Mouse (Mus musculus) ES-Bruce4 (cell line): ENCODE data around the gene Calml3. TPM values are rescaled to one million over a fixed set of nuclear protein-coding genes. Genes with fewer than 3 reads are reported as not detected.

Experiments used
- H3K27ac ChIP-seq: 2 replicates; pipeline ENCODE4 v1.5.1; 2012; ENCODE audit warnings: low read length, inconsistent platforms; ENCODE audit not compliant: insufficient read depth
- H3K27me3 ChIP-seq: 2 replicates; pipeline ENCODE4 v1.6.1; 2012; ENCODE audit warnings: mild to moderate bottlenecking, low read length, inconsistent platforms; ENCODE audit not compliant: control insufficient read depth, poor library complexity, insufficient read depth, severe bottlenecking
- H3K36me3 ChIP-seq: 2 replicates; pipeline ENCODE4 v1.6.1; 2012; ENCODE audit warnings: inconsistent platforms, mild to moderate bottlenecking, low read length, moderate library complexity; ENCODE audit not compliant: control insufficient read depth, poor library complexity, insufficient read depth, severe bottlenecking
- H3K4me1 ChIP-seq: one replicate; pipeline ENCODE4 v1.8.1; 2011; ENCODE audit warnings: low read length; ENCODE audit not compliant: control insufficient read depth, insufficient read depth
- H3K4me3 ChIP-seq: 2 replicates; pipeline ENCODE4 v1.5.1; 2011; ENCODE audit warnings: low read depth, mild to moderate bottlenecking, low read length
- H3K9ac ChIP-seq: 2 replicates; pipeline ENCODE4 v1.6.1; 2012; ENCODE audit warnings: low read depth, mild to moderate bottlenecking, inconsistent platforms; ENCODE audit not compliant: poor library complexity, severe bottlenecking
- H3K9me3 ChIP-seq: replicated peaks from 2 replicates; pipeline ENCODE4 v1.6.1; 2012; ENCODE audit warnings: mild to moderate bottlenecking, low read length, inconsistent platforms; ENCODE audit not compliant: control insufficient read depth, poor library complexity, insufficient read depth, severe bottlenecking
- CTCF ChIP-seq: IDR thresholded peaks from one replicate; pipeline ENCODE4 v1.8.1; 2011; ENCODE audit warnings: low read depth, low read length
- EP300 ChIP-seq: IDR thresholded peaks from 2 replicates; pipeline ENCODE4 v1.6.1; 2011; ENCODE audit warnings: low read depth, low read length; ENCODE audit not compliant: insufficient read depth
- POLR2A ChIP-seq: IDR thresholded peaks from one replicate; pipeline ENCODE4 v1.8.1; 2011; ENCODE audit warnings: low read length; ENCODE audit not compliant: insufficient read depth
- polyA plus RNA-seq: library from polyadenylated mRNA; stranded (reverse); fragments of >200 nt; gene quantifications from 2 replicates; pipeline ENCODE4 v1.2.4, GENCODE M21; 2011; ENCODE audit warnings: low read depth; ENCODE audit not compliant: missing spikeins, insufficient read depth, insufficient read length

Calml3 gene
- polyA plus RNA-seq, 1 experiment, result not detected

GRCm38 (mm10) chr13:3788588-3788987 is 15.5 kb downstream of the Calml3 start:
- no peaks in the 10 kb centered on the region for H3K4me1 ChIP-seq
- H3K9ac ChIP-seq, result no peak overlapping the region
- H3K4me3 ChIP-seq, result no peak overlapping the region
- H3K27ac ChIP-seq, result no peak overlapping the region
- no peak for TF ChIP-seq POLR2A
- H3K27me3 ChIP-seq, result no peaks in the 10 kb centered on the region
- no peaks in the 10 kb centered on the region for H3K36me3 ChIP-seq
- no peaks in the 10 kb centered on the region for H3K9me3 ChIP-seq

- no peaks in the 10 kb centered on the region for H3K27me3 ChIP-seq
- no peak for TF ChIP-seq POLR2A
- no peak for TF ChIP-seq CTCF
- no peak for TF ChIP-seq EP300
- H3K36me3 ChIP-seq, result no peaks in the 10 kb centered on the region
- H3K9me3 ChIP-seq, result no peaks in the 10 kb centered on the region
- no peak overlapping the region for H3K27ac ChIP-seq
- H3K4me3 ChIP-seq, result no peak overlapping the region
- no peaks in the 10 kb centered on the region for H3K4me1 ChIP-seq
- H3K9ac ChIP-seq, result no peak overlapping the region
These were observed 16.5 kb downstream of the Calml3 start for GRCm38 (mm10) chr13:3787644-3788043.

DNA sequence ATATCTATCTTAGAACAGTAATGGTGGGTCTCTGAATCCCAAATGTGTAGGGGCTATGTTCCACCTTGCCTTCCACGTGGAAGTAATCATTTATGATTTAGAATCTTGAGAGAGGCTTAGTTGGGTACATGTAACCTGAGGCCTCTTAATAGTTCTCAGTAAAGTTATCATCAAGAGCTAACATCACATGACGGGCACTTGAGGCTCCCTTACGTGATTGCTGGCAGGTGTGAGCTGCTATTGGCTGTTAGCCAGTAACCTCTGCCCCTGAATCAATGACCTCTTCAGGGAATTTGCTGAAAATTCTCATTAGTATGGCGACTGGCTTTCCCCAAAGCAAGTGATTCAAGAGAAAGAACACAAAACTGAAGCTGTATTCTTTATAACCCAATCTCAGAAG is 17.0 kb downstream of the Calml3 start:
- Histone ChIP-seq H3K27me3 (no peaks in the 10 kb centered on the region), H3K36me3 (no peaks in the 10 kb centered on the region), H3K4me1 (no peaks in the 10 kb centered on the region), H3K9ac (no peak overlapping the region), H3K27ac (no peak overlapping the region), H3K4me3 (no peak overlapping the region), H3K9me3 (no peaks in the 10 kb centered on the region)
- TF ChIP-seq CTCF (no peak), EP300 (no peak), POLR2A (no peak)

- no peak overlapping the region for H3K4me3 ChIP-seq
- H3K36me3 ChIP-seq, result no peaks in the 10 kb centered on the region
- H3K9me3 ChIP-seq, result no peaks in the 10 kb centered on the region
- H3K9ac ChIP-seq, result no peak overlapping the region
- TF ChIP-seq EP300 (no peak), CTCF (no peak), POLR2A (no peak)
- H3K27me3 ChIP-seq, result no peaks in the 10 kb centered on the region
- H3K27ac ChIP-seq, result no peak overlapping the region
- no peaks in the 10 kb centered on the region for H3K4me1 ChIP-seq
These were observed 20.5 kb downstream of the Calml3 start for GRCm38 (mm10) chr13:3783621-3784020.

DNA sequence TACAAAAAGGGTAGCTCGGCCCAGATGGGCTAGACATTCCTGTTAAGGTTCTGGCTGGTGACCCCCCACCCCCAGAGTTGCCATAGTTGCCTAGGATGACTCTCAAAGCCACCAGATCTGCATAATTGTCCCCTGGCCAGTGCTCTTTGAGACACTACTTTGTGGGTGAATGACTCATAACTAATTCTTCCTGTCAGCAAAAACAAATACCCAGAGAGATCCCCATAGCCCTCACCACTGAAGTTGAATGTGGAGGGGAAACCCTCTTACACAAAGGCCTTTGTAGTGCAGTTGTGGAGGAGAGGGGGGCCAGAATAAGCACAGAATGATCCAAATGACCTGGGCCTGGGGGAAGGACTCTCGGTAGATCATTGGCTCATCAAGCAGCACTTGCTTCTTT is 21.6 kb downstream of the Calml3 start:
- H3K9ac ChIP-seq, result no peak overlapping the region
- no peaks in the 10 kb centered on the region for H3K36me3 ChIP-seq
- H3K4me3 ChIP-seq, result no peak overlapping the region
- H3K27me3 ChIP-seq, result no peaks in the 10 kb centered on the region
- H3K4me1 ChIP-seq, result no peaks in the 10 kb centered on the region
- no peaks in the 10 kb centered on the region for H3K9me3 ChIP-seq
- TF ChIP-seq EP300 (no peak), CTCF (no peak), POLR2A (no peak)
- no peak overlapping the region for H3K27ac ChIP-seq

DNA sequence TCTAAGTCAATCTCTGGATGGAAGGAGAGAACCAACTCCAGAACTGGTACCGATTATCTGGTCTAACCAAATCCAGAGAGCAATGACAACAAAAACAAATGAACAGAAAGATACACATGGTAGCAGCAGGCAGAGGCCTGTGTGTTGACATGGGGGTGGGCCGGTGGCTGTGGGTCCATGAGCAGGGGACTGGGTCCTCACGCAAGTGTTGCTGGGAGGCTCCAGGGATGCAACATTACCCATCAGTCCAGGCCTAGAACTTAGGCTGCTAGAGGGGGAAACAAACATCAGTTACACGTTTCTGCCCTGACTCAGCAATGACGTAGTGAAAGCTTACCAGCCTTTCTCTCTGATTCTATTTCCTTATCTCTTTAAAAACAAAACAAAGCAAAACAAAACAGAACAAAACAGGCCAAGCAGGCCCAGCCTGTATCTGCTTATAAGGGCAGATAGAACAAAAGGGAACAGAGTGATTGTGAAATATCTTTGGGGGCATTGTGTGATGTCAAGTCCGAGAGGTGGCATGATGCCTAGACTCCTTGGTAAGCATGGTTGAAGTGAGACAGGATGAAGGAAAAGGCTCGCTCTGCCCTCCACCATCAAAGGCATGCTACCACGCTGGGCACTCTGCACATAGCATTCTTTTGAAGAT is 24.4 kb downstream of the Calml3 start:
- no peak for TF ChIP-seq POLR2A
- TF ChIP-seq CTCF, result no peak
- TF ChIP-seq EP300, result no peak
- no peak overlapping the region for H3K4me3 ChIP-seq
- H3K27me3 ChIP-seq, result no peaks in the 10 kb centered on the region
- H3K36me3 ChIP-seq, result no peaks in the 10 kb centered on the region
- H3K4me1 ChIP-seq, result no peaks in the 10 kb centered on the region
- H3K9me3 ChIP-seq, result no peaks in the 10 kb centered on the region
- no peak overlapping the region for H3K9ac ChIP-seq
- H3K27ac ChIP-seq, result no peak overlapping the region
